Mouse (Mus musculus) hindlimb bud, embryonic 11.5 days (tissue): ENCODE data around the gene Nhs.
A peak's percentile ranks its signal among the peaks of the same experiment; 100 is the strongest.

Source experiments
- DNase-seq: peaks from one replicate; pipeline ENCODE4 v3.0.0-alpha.2; 2012; ENCODE audit warnings: low read depth, low spot score; ENCODE audit errors: extremely low spot score

Gene Nhs

GRCm38 (mm10) chrX:162159637-162160611 is at the start of gene Nhs:
Gene Nhs (minus strand): TSS chrX:162159730.
- DNase-seq: no peak

- DNase-seq: no peak
Measured at GRCm38 (mm10) chrX:162206350-162206884, 46.9 kb upstream of the Nhs start.

GRCm38 (mm10) chrX:162158743-162159636 is 540 bp downstream of the Nhs start:
- no peak for DNase-seq

GRCm38 (mm10) chrX:162158142-162158541 is 1.4 kb downstream of the Nhs start:
- DNase-seq: no peak

- no peak for DNase-seq
Measured at GRCm38 (mm10) chrX:162137807-162138206, 21.7 kb downstream of the Nhs start.

GRCm38 (mm10) chrX:162113257-162113656 is 46.3 kb downstream of the Nhs start:
- no peak for DNase-seq

GRCm38 (mm10) chrX:162102802-162103434 is 56.6 kb downstream of the Nhs start:
- DNase-seq: no peak

GRCm38 (mm10) chrX:162098364-162098763 is 61.2 kb downstream of the Nhs start:
- no peak for DNase-seq

GRCm38 (mm10) chrX:162087291-162087690 is 72.2 kb downstream of the Nhs start:
- DNase-seq: no peak

GRCm38 (mm10) chrX:162085897-162086200 is 73.7 kb downstream of the Nhs start:
- no peak for DNase-seq

- no peak for DNase-seq
Measured at GRCm38 (mm10) chrX:162085062-162085896, 74.3 kb downstream of the Nhs start.

- DNase-seq: no peak
Measured at GRCm38 (mm10) chrX:162063164-162063563, 96.4 kb downstream of the Nhs start.

- no peak for DNase-seq
Measured at GRCm38 (mm10) chrX:162055635-162056034, 103.9 kb downstream of the Nhs start.

- DNase-seq: no peak
Measured at GRCm38 (mm10) chrX:162053566-162053965, 106.0 kb downstream of the Nhs start.

- DNase-seq: no peak
Measured at GRCm38 (mm10) chrX:162052534-162052933, 107.0 kb downstream of the Nhs start.

GRCm38 (mm10) chrX:162049616-162050015 is 109.9 kb downstream of the Nhs start:
- DNase-seq: no peak

GRCm38 (mm10) chrX:162045527-162045926 is 114.0 kb downstream of the Nhs start:
- DNase-seq: no peak

GRCm38 (mm10) chrX:162044109-162044508 is 115.4 kb downstream of the Nhs start:
- DNase-seq: no peak

- peak; percentile 24 for DNase-seq
Measured at GRCm38 (mm10) chrX:162025210-162025953, 134.1 kb downstream of the Nhs start.
